Mouse (Mus musculus) lung, embryonic 14.5 days (tissue): Measurements from ENCODE around the gene Hhat. TPM values are rescaled to one million over a fixed set of nuclear protein-coding genes. Genes with fewer than 3 reads are reported as not detected.

Source experiments
- ATAC-seq: fragments of 200-750 bp; cut with Nextera tagmentation; 2 replicates; pipeline ENCODE4 v1.8.0; 2017; ENCODE audit warnings: mild to moderate bottlenecking, moderate TSS enrichment, moderate library complexity; ENCODE audit not compliant: insufficient read depth
- DNase-seq: peaks from one replicate; pipeline ENCODE4 v3.0.0-alpha.2; 2015
- H3K27ac ChIP-seq: fragments of 300-500 bp; sonication (generic); 2 replicates; pipeline ENCODE4 v1.5.1; 2014; ENCODE audit warnings: low read depth, mild to moderate bottlenecking, moderate library complexity
- H3K27me3 ChIP-seq: fragments of 300-500 bp; sonication (generic); 2 replicates; pipeline ENCODE4 v1.6.1; 2014; ENCODE audit warnings: low read length, control low read depth; ENCODE audit not compliant: insufficient read depth
- H3K36me3 ChIP-seq: fragments of 300-500 bp; sonication (generic); 2 replicates; pipeline ENCODE4 v1.6.1; 2014; ENCODE audit warnings: control low read depth; ENCODE audit not compliant: insufficient read depth
- H3K4me1 ChIP-seq: fragments of 300-500 bp; sonication (generic); 2 replicates; pipeline ENCODE4 v1.6.1; 2014; ENCODE audit warnings: antibody characterized with exemption, control low read depth; ENCODE audit not compliant: insufficient read depth
- H3K4me2 ChIP-seq: fragments of 300-500 bp; sonication (generic); 2 replicates; pipeline ENCODE4 v1.6.1; 2014; ENCODE audit warnings: mild to moderate bottlenecking
- H3K4me3 ChIP-seq: fragments of 300-500 bp; sonication (generic); 2 replicates; pipeline ENCODE4 v1.5.1; 2014; ENCODE audit warnings: low read depth, low read length
- H3K9ac ChIP-seq: fragments of 300-500 bp; sonication (generic); 2 replicates; pipeline ENCODE4 v1.6.1; 2014
- H3K9me3 ChIP-seq: fragments of 300-500 bp; sonication (generic); 2 replicates; pipeline ENCODE4 v1.6.1; 2016; ENCODE audit warnings: low read depth, low read length, control low read depth
- CTCF ChIP-seq: IDR thresholded peaks from 2 replicates; pipeline ENCODE4 v1.5.1; 2016; ENCODE audit warnings: antibody characterized with exemption, low read depth
- WGBS: fragments of 180-500 bp; shearing (Covaris S2); extraction: QIAGEN DNeasy Blood & Tissue Kit; methylation state at CpG from one replicate; pipeline ENCODE4 v1.1.7; 2014; 5-methylcytosine and 5-hydroxymethylcytosine counted together
- polyA plus RNA-seq: library from polyadenylated mRNA; unstranded; fragments of >200 nt; fragmentation: Nextera tagmentation; extraction: Ambion mirVana; gene quantifications from 2 replicates; pipeline ENCODE4 v1.2.1, GENCODE M21; 2014

Gene Hhat
- polyA plus RNA-seq, 1 experiment from 2014 or later: 12.8 TPM

DNA sequence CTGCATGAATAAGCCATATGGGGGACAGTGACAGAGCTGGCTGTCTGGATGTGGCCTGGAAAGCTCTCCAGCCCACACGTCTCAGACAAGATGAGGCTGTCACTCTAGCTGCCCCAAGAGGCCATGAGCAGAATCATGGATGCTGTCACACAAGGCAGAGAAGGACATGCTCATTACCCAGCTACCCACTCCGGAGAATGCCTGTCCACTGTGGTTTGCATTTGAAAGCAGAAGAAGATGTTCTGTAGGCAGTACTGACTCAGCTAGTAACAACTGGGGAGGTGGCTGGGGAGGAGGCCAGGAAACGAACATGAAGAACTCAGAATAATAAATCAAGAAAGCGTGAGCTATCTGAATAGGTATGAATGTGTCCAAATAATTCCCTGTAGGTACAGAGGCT, 215.5 kb downstream of the Hhat start:
- H3K27me3 ChIP-seq: no peaks in the 10 kb centered on the region
- no peak overlapping the region for H3K9ac ChIP-seq
- no peaks in the 10 kb centered on the region for H3K36me3 ChIP-seq
- 67% methylated on average over 4 of the region's 4 CpGs for WGBS
- ATAC-seq (no peak), DNase-seq (no peak)
- H3K27ac ChIP-seq: no peak overlapping the region
- TF ChIP-seq CTCF: no peak
- no peak overlapping the region for H3K4me2 ChIP-seq
- no peaks in the 10 kb centered on the region for H3K4me1 ChIP-seq
- no peaks in the 10 kb centered on the region for H3K9me3 ChIP-seq
- H3K4me3 ChIP-seq: no peak overlapping the region

DNA sequence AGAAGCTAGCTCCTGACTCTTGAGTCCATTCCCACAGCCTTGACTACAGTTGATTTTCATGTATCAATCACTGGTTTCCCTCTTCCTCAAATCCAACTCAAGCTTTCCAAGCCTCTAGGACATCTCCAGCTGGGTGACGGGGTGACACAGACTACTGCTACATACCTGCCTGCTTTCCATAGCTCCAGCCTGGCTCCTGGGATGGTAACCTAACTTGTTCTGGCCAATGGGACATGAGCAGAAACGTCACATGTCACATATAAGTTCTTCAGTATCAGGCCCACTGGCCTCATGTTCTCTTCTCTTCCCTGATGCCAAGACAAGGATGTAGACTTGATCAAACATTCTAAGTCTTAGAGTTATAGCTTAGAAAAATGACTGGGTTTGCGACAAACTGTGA, 220.5 kb downstream of the Hhat start:
- Histone ChIP-seq H3K4me3 (no peak overlapping the region), H3K4me2 (no peak overlapping the region), H3K27ac (no peak overlapping the region), H3K36me3 (no peaks in the 10 kb centered on the region), H3K27me3 (no peaks in the 10 kb centered on the region), H3K4me1 (no peaks in the 10 kb centered on the region), H3K9me3 (no peaks in the 10 kb centered on the region), H3K9ac (no peak overlapping the region)
- no peak for ATAC-seq
- TF ChIP-seq CTCF: no peak
- no peak for DNase-seq
- 87% methylated on average over 3 of the region's 3 CpGs for WGBS

DNA sequence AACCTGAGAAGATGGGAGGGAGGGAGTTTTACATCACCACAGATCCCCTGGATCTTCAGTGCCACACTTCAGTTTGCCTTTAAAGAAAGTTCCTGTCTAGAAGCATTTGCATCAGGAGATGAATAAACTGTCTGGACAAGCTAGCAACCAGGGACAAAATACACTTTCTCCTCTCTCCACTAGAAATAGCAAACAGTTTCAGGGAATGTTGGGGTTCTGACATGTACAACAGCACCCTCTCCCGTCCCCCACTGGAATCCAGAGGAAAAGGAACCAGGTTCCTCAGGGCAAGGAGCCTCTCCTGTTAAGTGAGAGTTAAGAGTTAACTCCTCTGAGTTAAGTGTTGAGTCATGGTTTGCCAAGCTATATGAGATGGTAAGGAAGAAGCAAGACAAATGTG, 224.2 kb downstream of the Hhat start:
- Histone ChIP-seq H3K4me3 (no peak overlapping the region), H3K4me1 (no peaks in the 10 kb centered on the region), H3K36me3 (no peaks in the 10 kb centered on the region), H3K27me3 (no peaks in the 10 kb centered on the region), H3K9me3 (no peaks in the 10 kb centered on the region), H3K27ac (no peak overlapping the region), H3K4me2 (no peak overlapping the region), H3K9ac (no peak overlapping the region)
- ATAC-seq: no peak
- peak; percentile 65 for TF ChIP-seq CTCF
- peak; percentile 50 for DNase-seq
- 15% methylated on average over 1 of the region's 1 CpGs for WGBS

DNA sequence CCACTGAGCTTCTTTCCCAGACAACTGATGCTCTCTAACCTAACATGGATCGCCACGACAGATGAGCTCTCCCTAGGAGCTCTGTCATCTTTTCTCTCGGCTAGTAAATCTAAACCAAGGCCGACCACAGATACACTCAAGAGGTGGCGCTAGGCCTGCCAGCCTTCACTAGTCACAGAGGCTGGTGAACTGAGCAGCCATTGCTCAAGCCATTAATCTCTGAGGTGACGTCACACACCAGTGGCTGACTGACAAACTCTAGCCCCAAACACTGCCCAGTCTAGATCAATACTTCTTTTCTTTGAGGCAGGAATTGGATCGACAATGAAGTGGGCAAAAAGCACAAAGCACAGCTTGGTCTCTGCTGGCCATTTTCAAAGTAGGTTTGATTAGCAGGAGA, 226.1 kb downstream of the Hhat start:
- ATAC-seq (no peak), DNase-seq (no peak)
- TF ChIP-seq CTCF: no peak
- H3K27ac ChIP-seq: no peak overlapping the region
- no peak overlapping the region for H3K4me2 ChIP-seq
- H3K4me3 ChIP-seq: no peak overlapping the region
- 68% methylated on average over 7 of the region's 7 CpGs for WGBS
- no peaks in the 10 kb centered on the region for H3K36me3 ChIP-seq
- H3K27me3 ChIP-seq: no peaks in the 10 kb centered on the region
- H3K9ac ChIP-seq: no peak overlapping the region
- no peaks in the 10 kb centered on the region for H3K9me3 ChIP-seq
- no peaks in the 10 kb centered on the region for H3K4me1 ChIP-seq

DNA sequence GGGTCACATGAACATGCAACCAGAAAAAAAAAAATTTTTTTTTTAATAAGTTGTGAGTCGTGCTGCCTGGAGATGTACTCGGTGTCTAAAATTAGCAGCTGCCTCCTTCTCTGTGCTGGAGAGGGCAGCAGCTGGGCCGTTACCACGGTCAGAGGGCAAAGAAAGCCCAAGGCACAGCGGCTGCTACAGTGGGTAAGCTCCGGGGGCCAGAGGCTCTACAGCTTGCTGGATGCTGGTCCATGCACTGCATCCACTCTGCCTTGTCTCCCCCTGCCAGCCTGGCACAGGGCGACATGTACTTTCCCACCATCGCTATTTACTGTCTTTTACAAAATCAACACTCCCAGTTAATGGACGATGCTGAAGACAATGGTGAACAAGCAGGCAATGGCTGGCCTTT, 226.9 kb downstream of the Hhat start:
- no peak for TF ChIP-seq CTCF
- ATAC-seq (no peak), DNase-seq (no peak)
- Histone ChIP-seq H3K9ac (no peak overlapping the region), H3K4me1 (no peaks in the 10 kb centered on the region), H3K36me3 (no peaks in the 10 kb centered on the region), H3K27me3 (no peaks in the 10 kb centered on the region), H3K4me3 (no peak overlapping the region), H3K27ac (no peak overlapping the region), H3K9me3 (no peaks in the 10 kb centered on the region), H3K4me2 (no peak overlapping the region)
- 60% methylated on average over 9 of the region's 9 CpGs for WGBS

DNA sequence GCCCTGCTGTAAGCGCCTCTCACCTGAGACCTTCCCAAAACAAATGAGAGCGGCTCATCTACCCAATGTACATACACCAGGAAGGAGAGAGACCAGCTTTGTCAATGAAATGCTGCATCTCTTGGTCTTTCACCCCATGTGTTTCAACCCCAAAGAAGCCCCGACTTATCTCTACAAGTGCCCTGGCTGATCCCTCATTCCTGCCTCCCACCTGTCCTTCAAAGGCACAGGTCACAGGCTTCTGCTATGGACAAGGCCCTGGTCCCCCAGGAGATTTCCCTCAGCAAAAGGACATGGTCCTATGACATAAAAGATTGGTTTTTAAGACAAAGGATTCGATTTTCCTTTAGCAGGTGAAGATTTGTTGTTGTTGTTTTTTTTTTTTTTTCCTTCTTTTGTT, 227.3 kb downstream of the Hhat start:
- no peak overlapping the region for H3K4me2 ChIP-seq
- ATAC-seq (no peak), DNase-seq (no peak)
- no peaks in the 10 kb centered on the region for H3K27me3 ChIP-seq
- no peak overlapping the region for H3K27ac ChIP-seq
- H3K9me3 ChIP-seq: no peaks in the 10 kb centered on the region
- no peaks in the 10 kb centered on the region for H3K4me1 ChIP-seq
- TF ChIP-seq CTCF: no peak
- 84% methylated on average over 4 of the region's 4 CpGs for WGBS
- no peak overlapping the region for H3K4me3 ChIP-seq
- no peaks in the 10 kb centered on the region for H3K36me3 ChIP-seq
- H3K9ac ChIP-seq: no peak overlapping the region

DNA sequence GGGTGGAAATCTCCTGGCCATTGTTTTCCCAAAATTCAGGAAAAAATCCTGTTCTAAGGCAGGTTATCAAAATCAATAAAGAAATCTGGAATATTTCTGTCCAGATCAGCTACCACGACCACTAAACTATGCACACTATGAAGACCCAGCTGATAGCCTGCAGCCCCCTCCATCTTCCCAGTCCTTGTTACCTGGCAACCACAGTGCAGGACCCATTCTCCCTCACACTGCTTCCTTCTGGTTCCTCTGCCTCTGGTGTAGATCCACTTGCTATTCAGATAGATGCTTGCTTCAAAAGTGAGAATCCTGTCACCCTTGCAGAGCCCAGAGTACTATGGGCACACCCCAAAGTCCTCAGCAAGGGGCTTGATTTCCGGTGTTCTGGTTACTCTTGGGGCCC, 228.9 kb downstream of the Hhat start:
- Histone ChIP-seq H3K4me1 (no peaks in the 10 kb centered on the region), H3K9me3 (no peaks in the 10 kb centered on the region), H3K36me3 (no peaks in the 10 kb centered on the region), H3K27ac (no peak overlapping the region), H3K27me3 (no peaks in the 10 kb centered on the region), H3K4me3 (no peak overlapping the region), H3K4me2 (no peak overlapping the region), H3K9ac (no peak overlapping the region)
- ATAC-seq (no peak), DNase-seq (no peak)
- 72% methylated on average over 2 of the region's 2 CpGs for WGBS
- TF ChIP-seq CTCF: no peak

DNA sequence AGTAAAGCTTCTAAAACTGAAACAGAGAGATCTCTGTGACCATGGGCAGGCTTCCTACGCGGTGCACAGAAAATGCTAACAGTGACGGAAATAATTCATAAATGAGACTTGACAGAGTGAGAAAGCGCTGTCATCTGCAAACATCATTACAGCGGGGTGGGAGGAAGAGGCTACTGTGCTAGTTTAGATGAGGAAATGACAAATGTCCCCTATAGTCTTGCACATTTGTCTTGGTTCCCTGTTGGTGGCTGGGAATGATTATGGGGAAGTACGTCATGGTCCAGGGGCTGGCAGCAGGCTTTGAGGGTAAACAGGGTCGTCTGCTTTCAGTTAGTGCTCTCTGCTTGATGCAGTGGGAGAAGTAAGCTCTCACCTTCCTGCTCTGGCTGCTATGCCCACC, 233.9 kb downstream of the Hhat start:
- Histone ChIP-seq H3K27me3 (no peaks in the 10 kb centered on the region), H3K9me3 (no peaks in the 10 kb centered on the region), H3K9ac (no peak overlapping the region), H3K27ac (0 out of 2 replicates have a peak overlapping the region, but pooled peaks have one; percentile 18), H3K4me3 (no peak overlapping the region), H3K4me2 (no peak overlapping the region), H3K36me3 (no peaks in the 10 kb centered on the region), H3K4me1 (no peaks in the 10 kb centered on the region)
- no peak for TF ChIP-seq CTCF
- peak; percentile 58 for DNase-seq
- 0 out of 2 replicates have a peak, but pooled peaks have one; percentile 21 for ATAC-seq
- WGBS: 33% methylated on average over 7 of the region's 7 CpGs
